Mouse (Mus musculus): Measurements from ENCODE around the gene Ap2m1. TPM values are rescaled to one million over a fixed set of nuclear protein-coding genes. Genes with fewer than 3 reads are reported as not detected.

Ap2m1 gene
- polyA plus RNA-seq, 1 experiment from 2014 or later = 1,015 TPM

Other genes with a start within 250 kb of the Ap2m1 start
- 68.3 to 135 TPM (median 69.6 TPM) in 3 replicates for gene Parl, start 233.1 kb upstream of the Ap2m1 start, polyA plus RNA-seq (2018)
- gene Cyp2ab1, start 210.1 kb upstream of the Ap2m1 start, polyA plus RNA-seq (2018) = 0.04 TPM in 1 of 3 replicates, not detected in the others
- 40.1 to 90.8 TPM (median 40.2 TPM) in 3 replicates for gene Abcc5, start 109.1 kb upstream of the Ap2m1 start, polyA plus RNA-seq (2018)
- 25.2 to 45.4 TPM (median 30.4 TPM) in 3 replicates for gene Eif2b5, start 36.7 kb upstream of the Ap2m1 start, polyA plus RNA-seq (2018)
- 10.4 to 15.3 TPM (median 12.1 TPM) in 3 replicates for gene Dvl3, start 18.5 kb upstream of the Ap2m1 start, polyA plus RNA-seq (2018)
- gene Abcf3, start 13.1 kb downstream of the Ap2m1 start, polyA plus RNA-seq (2018) = 27.6 to 31.0 TPM (median 28.9 TPM) in 3 replicates
- not detected in 3 replicates for gene Vwa5b2, start 54.0 kb downstream of the Ap2m1 start, polyA plus RNA-seq (2018)
- 3.9 to 18.7 TPM (median 11.9 TPM) in 3 replicates for gene Eef1akmt4, start 76.1 kb downstream of the Ap2m1 start, polyA plus RNA-seq (2018)
- gene Gm49333, start 76.1 kb downstream of the Ap2m1 start, polyA plus RNA-seq (2018) = not detected in 3 replicates
- 10.2 to 25.1 TPM (median 22.1 TPM) in 3 replicates for gene Alg3, start 76.3 kb downstream of the Ap2m1 start, polyA plus RNA-seq (2018)
- 1.3 to 3.7 TPM (median 2.1 TPM) in 3 replicates for gene Camk2n2, start 85.8 kb downstream of the Ap2m1 start, polyA plus RNA-seq (2018)
- 0.09 to 0.20 TPM in 2 of 3 replicates, not detected in the other for gene Ece2, start 94.3 kb downstream of the Ap2m1 start, polyA plus RNA-seq (2018)
- 143 to 206 TPM (median 205 TPM) in 3 replicates for gene Psmd2, start 116.2 kb downstream of the Ap2m1 start, polyA plus RNA-seq (2018)
- 125 to 210 TPM (median 165 TPM) in 3 replicates for gene Eif4g1, start 132.8 kb downstream of the Ap2m1 start, polyA plus RNA-seq (2018)
- 0.22 to 1.6 TPM (median 0.63 TPM) in 3 replicates for gene Fam131a, start 157.8 kb downstream of the Ap2m1 start, polyA plus RNA-seq (2018)
- 5.2 to 20.4 TPM (median 12.3 TPM) in 3 replicates for gene Polr2h, start 182.2 kb downstream of the Ap2m1 start, polyA plus RNA-seq (2018)
- 0.11 to 0.38 TPM (median 0.35 TPM) in 3 replicates for gene Clcn2, start 182.3 kb downstream of the Ap2m1 start, polyA plus RNA-seq (2018)
- not detected in 3 replicates for gene Chrd, start 197.6 kb downstream of the Ap2m1 start, polyA plus RNA-seq (2018)
- not detected in 3 replicates for gene Thpo, start 199.0 kb downstream of the Ap2m1 start, polyA plus RNA-seq (2018)

Measured in macrophage (primary cell).